Mouse (Mus musculus): ENCODE data around the gene Pcca.

The Pcca gene

DNA sequence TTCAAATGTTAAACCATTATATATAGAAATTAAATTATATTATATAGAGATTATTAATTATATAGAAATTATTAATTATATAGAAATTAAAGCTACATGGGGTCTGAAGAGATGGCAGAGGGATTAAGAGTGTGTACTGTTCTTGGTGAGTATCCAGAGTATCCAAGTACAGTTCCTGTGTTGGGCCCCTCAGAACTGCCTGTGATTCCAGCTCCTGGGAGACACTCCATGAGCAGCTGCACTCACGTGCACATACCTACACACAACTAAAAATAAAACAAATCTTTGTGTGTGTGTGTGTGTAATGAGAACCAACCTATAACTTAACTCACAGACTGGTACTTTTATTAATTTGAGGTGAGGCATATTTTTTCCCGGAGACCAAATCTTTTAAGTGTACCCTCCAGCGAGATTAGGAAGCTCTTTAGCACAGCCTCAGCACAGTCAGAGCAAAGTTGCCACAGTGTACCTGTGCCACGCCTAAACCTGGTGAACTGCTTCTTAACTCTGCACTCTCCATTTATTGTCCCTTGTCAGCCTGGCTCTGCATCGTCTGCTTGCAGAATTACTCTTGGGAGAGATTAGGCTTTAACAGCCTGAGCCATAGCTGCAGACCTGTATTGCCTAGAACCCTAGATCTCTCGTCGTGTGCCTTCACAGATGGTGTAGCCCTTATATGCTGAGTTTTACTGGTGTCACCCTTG lies 301.5 kb downstream of the Pcca start:
- DNase-seq (ENCODE audit: low read depth, low spot score), result no peak

DNA sequence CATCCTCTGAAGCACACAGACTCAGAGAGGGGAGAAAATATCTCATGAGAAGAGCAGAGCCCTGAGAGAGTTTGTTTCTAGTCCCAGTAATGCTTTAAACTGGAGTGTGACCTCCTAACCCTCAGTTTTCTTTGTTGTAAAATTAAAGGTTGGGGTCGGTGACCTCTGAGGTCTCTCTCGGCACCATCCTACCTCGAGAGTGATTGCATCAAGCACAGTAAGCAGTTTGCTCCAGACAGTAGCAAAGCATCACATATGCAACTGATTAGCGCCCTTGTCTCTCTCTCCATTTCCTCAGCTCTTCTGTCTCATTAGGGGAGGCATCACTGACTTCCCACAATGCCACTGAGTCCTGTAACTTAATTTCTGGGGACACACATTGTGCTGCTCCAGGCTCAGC lies 302.1 kb downstream of the Pcca start:
- no peak for DNase-seq (ENCODE audit: low read depth, low spot score)

DNA sequence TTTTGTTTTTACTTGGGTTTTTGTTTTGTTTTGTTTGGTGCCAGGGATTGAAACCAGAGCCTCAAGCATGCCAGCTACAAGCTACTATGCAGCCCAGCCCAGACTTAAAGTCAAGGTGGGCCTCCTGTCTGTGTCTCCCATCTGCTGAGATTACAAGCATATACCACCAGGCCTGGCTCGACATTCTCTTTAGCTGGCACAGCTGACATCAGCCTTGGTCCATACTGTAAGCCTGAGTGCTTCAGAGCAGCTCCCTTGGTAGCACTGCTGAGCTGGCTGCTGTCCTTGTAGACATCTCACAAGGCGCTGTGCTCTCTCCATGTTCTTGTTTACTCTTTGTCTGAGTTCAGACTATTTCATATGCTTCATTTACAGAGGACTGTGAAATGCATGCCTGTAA lies 302.9 kb downstream of the Pcca start:
- DNase-seq (ENCODE audit: low read depth, low spot score), result no peak

DNA sequence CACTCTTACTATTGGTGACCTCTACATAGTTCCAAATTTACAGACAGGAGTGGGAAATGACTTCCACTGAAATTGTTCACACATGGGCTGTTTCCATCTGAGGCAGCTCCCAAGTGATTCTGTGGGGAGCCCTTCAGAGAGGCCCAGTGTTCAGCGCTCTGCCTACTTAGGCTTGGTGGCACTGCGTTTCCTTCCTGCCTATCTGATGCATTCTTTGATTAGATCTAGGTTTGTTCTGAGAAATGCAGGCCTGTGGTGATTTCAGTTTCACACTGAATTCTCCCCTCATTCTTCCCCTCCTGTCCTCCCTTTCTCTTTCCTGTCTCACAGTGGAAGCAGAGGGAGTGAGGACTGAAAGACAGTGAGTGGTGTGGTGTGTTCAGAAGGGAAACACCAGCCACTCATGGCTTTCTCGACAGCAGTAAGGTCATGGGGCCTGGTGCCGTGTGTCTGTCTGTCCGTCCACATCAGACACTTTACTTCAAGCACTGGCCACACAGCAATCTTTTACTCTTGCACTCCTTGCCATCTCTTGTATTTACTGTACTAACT lies 318.5 kb downstream of the Pcca start:
- no peak for DNase-seq (ENCODE audit: low read depth, low spot score)

DNA sequence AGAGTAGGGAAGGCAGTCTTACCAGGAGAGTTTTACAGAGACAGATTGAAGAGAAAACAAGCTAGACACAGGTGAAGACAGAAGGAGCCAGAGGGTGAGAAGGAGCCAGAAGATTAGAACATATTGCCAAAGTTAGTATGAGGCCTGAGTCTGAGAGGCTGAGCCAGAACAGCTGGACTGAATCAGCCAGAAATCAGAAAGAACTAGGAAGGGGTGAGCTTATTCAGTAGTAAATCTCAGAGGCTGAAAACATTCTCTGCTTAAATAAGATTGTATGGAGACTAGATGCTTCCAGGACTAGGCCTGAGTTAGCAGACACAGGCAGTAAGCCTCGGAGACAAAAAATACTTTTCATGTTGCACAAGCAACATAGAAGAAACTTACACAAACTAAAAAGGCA lies 325.7 kb downstream of the Pcca start:
- no peak for DNase-seq (ENCODE audit: low read depth, low spot score)

DNA sequence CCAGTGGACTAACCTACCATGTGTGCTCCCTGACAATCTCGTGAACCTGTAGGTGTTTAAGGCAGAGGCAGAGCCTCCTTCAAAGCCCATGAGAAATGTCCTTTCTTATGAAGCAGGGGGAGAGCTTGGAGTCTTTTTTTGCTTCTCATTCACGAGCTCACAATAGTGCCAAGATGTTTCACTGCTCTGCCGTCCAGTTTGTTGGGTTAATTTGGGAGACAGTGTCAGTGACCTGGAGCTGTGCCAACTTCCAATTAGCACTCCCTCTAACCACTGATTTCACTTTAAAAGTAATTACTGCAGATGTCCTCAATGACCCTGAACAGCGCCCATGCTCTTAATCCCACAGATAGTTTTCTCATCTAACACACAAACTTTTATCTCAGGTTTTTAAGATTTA lies 328.5 kb downstream of the Pcca start:
- DNase-seq (ENCODE audit: low read depth, low spot score), result no peak

DNA sequence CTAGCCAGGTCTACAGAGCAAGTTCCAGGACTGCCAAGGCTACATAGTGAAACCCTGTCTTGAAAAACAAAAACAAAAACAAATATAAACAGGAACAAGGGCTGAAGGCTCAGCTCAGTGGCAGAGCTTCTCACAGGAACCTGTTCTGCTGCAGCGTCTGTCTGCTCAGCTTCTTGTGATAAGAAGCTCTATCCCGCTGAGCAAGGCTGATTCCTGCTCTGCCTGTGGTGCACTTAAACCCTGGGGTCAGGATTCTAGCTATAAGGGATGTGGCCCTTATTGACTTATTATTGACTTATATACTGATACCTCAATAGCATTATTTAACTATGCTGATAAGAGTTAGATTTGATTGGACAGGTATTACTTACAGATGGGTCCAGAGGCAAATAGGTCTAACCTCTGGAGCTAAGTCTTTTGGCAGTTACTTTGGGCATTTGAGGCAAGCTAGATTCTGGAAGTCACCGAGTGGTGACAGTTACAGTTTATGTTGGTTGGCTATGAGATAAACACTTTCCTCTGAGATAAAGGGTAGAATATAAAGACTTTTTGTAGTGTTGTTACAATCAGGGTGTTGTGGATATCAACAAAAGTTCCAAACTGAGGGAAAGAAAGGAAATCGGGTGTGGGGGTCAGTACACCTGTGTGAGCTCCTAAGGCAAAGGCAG lies 331.5 kb downstream of the Pcca start:
- DNase-seq (ENCODE audit: low read depth, low spot score), result no peak

DNA sequence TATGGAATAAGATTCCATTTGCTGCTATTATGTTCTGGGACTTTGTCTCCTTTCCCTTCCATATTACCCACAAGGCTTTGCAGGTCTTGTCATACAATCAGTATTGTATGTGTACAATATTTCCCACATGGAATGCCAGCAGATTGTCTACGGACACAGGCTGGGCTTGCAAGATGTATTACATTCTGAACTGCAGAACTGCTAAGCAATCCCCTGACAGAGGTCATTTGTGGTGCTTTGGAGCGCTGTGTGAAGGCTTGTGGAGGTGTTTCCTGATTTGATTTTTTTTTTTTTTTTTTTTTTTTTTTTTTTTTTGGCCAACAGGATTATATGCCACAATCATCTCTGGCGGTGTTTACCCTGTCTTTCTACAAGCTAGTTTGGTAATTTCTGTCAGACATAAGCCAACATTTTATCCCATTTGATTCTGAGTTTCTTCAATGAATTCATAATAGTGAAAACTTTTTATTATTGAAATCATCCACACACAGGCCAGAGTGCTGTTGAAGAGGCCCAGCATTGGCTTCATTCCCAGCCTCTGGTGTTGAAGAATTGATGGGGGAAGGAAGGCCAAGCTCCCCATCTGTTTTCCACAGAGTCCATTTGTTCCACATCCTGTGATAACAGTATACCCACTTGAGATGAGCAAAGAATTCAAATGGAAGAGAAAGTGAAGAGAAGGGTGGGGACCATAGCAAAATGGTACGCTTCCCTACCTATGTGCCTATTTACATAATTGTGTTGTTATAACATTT lies 333.6 kb downstream of the Pcca start:
- no peak for DNase-seq (ENCODE audit: low read depth, low spot score)

DNA sequence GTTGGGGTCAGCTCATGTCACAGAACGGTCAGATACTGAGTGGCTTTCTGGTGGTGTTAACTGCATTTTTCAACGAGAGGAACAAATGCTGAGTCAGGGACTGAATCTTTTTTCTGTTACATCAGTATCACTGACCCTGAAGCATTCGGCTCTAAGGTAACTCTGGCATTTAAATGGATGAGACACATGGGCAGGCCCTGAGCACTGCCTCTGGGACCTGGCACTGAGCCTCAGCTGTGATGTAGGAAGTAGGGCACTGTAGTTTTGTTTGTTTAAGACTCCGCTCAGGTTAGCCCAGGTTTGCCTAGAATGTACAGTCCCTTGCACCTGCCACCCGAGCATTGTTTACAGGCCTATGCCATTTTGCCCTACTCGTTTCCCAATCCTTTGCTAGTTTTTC lies 335.7 kb downstream of the Pcca start:
- DNase-seq (ENCODE audit: low read depth, low spot score), result no peak

DNA sequence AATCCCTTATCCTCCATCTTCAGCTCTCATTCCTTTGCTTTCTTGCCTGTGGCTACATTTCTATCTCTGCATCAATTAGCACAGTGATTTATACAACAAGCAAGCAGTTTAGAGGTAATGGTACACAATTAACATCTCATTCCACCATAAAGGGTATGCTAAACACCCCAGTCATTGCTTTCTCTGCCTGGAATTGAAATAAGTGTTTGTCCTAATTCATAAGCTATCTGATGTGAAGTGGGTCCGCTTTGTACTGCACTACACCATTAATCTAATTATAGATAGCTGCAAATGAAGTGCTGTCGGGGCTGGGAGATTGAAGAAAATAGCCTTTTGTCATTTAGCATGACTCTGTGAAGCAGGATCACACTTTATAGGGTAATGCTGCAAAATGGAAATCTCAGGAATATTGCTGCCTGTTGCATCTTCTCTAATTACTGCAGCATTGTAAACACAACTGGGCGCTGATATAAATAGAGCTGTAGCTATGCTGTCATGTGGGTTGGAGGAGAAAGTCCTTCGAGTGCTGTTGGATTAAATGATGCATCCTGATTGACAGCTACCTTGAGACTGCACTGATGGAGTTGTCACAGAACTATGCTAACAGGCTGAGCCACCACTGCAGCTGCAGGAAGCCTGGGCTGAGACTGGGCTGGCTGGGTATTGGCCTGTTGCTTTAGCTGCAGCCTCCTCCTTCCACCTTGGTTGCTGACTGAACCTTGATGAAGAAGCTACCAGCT lies 337.9 kb downstream of the Pcca start:
- DNase-seq (ENCODE audit: low read depth, low spot score), result no peak

DNA sequence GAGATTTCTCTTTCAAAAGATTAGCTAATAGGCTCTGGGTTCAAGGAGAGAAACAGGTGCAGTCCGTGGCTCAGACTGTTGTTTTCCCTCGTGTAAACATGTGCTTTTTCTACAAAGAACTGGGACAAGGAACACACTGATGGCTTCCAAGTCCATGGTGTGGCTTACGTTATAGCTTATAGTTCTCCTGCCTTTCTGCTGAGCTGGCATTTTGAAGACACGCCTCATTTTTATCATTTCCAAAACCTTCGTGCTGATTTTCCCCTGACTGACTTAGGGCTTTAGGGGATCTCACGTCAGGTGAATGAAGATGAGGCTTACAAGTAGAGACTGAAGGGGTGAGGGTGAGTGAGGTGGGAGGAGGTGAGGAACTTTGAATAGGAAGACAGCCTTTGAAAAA lies 338.5 kb downstream of the Pcca start:
- no peak for DNase-seq (ENCODE audit: low read depth, low spot score)

DNA sequence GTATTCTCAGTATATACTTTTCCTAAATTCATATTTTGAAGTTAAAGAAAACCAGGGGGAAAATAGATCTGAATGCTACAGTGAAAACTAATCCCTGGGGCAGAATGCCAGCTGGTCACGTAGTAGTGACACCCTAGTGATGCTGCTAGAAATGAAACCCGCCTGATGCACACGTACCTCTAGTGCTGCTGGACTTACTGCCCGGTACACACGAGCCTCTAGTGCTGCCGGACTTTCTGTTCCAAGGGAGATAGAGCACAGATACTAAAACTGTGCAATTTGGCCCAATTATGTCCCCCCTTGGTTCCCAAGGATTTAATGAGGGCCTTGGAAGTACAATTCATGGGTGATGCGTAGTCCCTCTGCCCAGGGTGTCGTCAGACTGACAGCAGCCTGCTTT lies 340.9 kb downstream of the Pcca start:
- no peak for DNase-seq (ENCODE audit: low read depth, low spot score)

DNA sequence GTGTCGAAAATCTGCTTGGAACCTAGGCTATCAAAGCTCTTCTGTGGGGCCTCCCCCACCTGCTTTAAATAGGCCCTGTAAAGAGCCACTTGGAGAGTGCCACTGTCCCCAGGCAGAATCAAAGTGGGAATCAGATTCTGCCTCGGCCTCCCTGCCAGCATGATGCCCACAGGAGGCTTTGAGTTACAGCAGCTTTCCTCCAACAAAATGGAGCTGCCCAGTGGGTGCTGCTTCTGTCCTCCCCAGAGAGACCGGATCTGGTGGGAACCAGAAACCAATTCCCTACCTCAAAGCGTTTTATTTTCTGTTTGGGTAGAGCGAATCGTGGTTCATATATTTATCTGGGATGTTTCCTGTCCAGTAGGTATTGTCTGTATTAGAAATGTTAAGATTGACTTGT lies 341.5 kb downstream of the Pcca start:
- DNase-seq (ENCODE audit: low read depth, low spot score), result no peak

DNA sequence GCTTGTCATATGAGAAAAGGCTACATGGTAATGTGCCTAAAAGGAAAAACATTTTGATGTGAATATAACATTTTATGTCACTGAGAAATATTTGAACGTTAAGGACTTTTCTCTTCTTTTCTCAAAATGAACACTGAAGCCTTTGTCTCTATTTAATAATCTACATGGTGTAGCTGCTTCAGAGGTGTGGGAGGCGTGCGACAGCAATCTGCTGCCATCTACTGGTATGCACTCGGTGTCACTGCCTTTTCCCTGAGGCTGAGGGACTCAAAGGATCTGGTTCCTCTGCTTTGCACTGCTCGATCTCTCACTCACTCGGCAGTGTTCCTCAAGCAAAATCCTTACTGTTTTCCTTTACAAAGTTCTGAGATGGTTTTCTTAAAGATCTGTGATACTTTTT lies 342.0 kb downstream of the Pcca start:
- peak; percentile 20 for DNase-seq (ENCODE audit: low read depth, low spot score)

DNA sequence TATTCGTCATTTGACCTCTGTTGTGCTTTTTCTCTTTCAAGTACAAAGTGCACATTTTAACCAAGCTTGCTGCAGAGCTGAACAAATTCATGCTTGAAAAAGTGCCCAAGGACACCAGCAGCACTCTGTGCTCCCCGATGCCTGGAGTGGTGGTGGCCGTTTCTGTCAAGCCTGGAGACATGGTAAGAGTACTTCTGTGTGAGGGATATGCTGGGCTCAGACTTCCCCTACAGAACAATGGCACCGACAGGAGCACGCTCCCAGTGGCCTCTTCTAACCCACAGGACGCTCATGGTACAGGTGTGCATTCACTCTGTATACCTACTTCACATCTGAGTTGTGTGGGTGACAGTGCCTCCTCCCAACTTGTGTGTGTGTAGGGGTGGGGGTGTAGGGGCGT lies 342.6 kb downstream of the Pcca start:
- DNase-seq (ENCODE audit: low read depth, low spot score), result no peak

DNA sequence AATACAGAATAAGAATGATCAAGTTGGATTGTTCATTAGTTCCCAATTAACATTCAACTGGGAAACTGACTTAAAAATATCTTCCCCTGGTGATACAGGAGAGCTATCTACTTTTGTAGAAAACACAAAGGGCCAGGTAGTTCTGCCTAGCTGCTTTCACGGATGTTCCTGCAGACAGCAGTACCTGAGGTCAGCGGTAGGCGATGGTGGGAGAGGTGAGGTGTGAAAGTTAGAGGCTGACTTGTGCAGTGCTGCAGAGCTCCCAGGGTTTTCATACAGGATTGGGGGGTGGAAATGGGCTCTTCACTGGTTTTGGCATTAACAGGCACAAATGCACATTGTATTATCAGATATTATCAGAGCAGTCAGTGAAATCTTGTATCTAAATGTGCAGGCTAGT lies 343.7 kb downstream of the Pcca start:
- no peak for DNase-seq (ENCODE audit: low read depth, low spot score)

DNA sequence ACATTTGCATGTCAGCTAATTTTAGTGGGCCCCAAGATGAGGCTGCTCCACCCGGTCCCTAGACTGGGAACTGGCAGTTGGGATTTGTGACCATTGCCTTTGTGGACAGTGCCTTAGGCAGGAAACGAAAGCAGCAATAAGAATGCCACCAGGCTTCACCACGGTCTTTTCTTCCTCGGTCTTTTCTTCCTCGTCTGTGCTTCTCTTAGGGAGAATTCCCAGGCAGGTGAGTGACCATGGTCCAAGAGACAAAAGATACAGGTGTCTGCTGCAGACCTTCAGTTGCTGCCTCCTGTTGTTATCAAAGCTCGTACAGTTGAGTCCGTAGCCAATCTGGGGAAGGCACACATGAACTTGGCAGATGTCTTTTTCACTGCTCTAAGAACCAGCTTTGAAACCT lies 346.2 kb downstream of the Pcca start:
- no peak for DNase-seq (ENCODE audit: low read depth, low spot score)

DNA sequence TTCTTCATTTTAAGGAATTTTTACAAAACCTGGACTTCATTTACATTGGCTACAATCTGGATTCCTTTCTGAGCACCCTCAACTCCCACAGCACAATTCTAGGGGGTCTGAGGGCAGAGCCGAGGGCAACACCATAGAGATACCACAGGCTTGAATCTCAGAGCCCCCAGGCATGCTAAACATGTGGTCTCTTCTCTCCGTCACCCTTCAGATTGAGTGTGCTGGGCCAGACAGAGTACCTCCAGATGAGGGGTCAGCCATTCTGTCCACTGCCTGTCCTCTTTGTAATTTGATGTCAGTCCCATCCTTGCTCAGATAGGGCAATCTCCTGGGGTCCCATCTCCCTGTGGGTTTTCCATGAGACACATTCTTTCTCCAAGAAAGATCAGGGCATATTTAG lies 347.6 kb downstream of the Pcca start:
- no peak for DNase-seq (ENCODE audit: low read depth, low spot score)

DNA sequence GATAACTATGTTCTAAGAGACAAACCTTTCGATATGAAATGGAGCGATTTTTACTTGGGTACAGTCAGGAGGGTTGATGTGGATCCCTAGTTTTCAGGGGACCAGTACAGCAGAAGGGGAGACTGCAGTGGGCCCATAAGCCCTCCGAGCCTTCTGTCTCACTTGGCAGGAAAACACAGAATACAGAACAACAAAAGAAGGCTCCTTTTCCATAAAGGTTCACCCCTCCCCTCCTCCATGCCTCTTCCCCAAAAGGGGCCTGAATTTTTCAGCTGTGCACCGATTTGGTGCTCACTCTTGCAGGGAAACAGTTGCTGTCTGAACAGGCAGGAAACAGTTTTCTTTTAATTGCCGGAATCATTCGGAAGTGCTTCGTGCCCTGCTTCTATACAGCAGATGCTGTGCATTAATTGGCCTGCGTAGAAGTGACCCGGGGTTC lies 348.1 kb downstream of the Pcca start:
- DNase-seq (ENCODE audit: low read depth, low spot score), result no peak

DNA sequence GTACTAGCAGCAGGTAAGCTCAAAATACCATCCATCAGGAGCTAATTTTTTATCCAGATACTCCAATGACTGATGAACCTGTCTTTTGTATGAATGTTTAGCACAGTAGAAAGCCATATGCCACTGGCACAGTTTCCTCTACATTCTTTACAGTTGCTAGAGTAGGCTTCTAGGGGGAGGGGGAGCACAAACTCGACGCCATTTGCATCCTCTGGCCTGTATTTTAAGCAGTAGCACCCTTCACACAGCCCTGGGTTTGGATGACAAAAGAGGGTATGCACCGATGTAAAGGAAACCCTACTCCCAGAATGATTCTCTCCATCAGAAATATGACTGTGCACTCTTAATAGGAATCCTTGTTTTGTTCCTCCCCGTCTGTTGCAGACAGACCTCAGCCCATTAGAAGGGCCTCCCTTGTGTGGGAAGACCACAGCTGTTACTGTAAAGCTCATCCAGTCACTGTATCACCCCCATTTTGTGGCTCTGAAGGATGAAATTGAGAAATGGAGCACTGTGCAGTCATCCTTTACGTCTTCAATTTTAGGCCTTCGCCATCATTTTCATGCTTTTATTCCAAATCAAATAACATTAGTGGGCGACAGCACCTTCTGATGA lies 348.8 kb downstream of the Pcca start:
- no peak for DNase-seq (ENCODE audit: low read depth, low spot score)

DNA sequence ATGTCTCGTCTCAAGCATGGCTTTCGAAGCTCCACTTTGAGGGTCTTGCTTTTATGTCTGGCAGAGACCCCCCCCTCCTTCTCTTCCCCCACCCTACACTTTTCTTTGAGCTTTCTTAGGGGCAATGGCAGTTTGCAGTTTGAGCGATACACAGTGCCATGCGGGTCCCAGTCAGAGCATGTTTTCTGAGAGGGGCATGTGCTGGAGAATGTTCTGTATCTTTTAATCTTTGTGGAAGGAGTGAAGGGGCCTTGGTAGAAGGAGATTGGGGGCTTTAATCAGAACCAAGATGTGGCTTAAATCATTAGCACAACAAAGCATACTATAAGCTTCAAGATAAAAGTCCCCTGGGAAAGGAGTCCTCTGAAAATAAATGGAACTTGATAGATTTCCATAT lies 349.3 kb downstream of the Pcca start:
- no peak for DNase-seq (ENCODE audit: low read depth, low spot score)

Data from WW6 (cell line).